ENCODE assay signal across 11 mouse cellular contexts in the genomic region with DNA sequence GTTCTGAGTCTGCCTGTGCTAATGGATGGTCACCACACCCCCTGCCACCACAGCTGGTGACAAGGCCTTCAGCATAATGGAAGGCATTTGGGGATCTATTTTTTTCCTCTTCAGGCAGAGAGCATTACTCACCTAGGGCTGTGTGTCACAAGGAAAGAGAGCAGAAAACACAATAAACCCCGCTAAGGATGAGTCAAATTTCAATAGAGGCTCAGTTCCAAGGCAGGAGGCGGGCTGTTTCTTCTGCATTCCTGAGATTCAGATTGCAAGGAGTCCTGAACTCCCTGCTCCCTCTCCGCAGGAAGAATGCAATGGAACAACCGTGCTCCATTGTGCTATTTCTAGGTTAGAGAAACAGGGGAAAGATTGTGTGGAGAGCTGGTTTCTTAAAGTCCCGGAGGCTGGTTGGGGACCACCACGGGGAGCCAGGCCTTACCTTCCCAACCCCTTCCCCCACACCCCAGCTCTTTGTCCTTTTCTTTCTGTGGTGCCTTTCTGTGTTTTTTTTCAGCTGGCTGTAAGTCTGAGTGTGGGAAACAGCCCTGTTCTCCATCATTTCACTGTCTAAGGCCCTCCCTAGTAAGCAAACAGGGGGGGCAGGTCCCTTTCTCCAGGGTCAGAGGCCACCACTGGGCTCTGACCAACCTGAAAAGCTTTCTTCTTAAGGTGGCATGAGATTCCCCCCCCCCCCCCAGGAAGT. TPM values are rescaled to one million over a fixed set of nuclear protein-coding genes. Genes with fewer than 3 reads are reported as not detected.
DNase-seq lines count a peak whose midpoint lies in the region; ATAC-seq lines count a peak whose summit lies in the region.
"Had no signal": no experiment of that assay in that cellular context is flagged by ENCODE, and none has a peak within 500 bp of the region (broad histone marks: within the 10 kb centered on the region; RNA-seq: fewer than 3 reads in every experiment).

No protein-coding gene starts in this region.

- no peak for DNase-seq in heart, adult 8-10 months (ENCODE audit: low spot score)
- DNase-seq in midbrain, embryonic 11.5 days (ENCODE audit: low spot score, missing footprints): peak; percentile 89
- DNase-seq in midbrain, embryonic 14.5 days: no peak
- peak; percentile 85 for DNase-seq in embryonic facial prominence, embryonic 14.5 days (ENCODE audit: low spot score)
- DNase-seq in natural killer cell, adult 2 months (ENCODE audit: low spot score in 2 of 2): no peak
- DNase-seq: lung, adult 18-20 months had no signal

- no peaks in the 10 kb centered on the region for H3K9me3 ChIP-seq in heart, embryonic 14.5 days (ENCODE audit: control insufficient read depth, low read length)
- H3K9me3 ChIP-seq in midbrain, embryonic 11.5 days (ENCODE audit: control insufficient read depth, low read length): no peaks in the 10 kb centered on the region
- H3K9me3 ChIP-seq in midbrain, embryonic 14.5 days (ENCODE audit: control insufficient read depth, low read length): no peaks in the 10 kb centered on the region
- H3K9me3 ChIP-seq in embryonic facial prominence, embryonic 14.5 days (ENCODE audit: control insufficient read depth, low read length): no peaks in the 10 kb centered on the region
- H3K9me3 ChIP-seq in stomach, embryonic 14.5 days (ENCODE audit: control insufficient read depth, low read depth, low read length): no peaks in the 10 kb centered on the region
- H3K9me3 ChIP-seq: hindbrain, embryonic 15.5 days had no signal

- H3K4me2 ChIP-seq in heart, embryonic 14.5 days (ENCODE audit: low read length): no peak overlapping the region
- H3K4me2 ChIP-seq in midbrain, embryonic 11.5 days: no peak overlapping the region
- no peak overlapping the region for H3K4me2 ChIP-seq in midbrain, embryonic 14.5 days (ENCODE audit: low read length)
- no peak overlapping the region for H3K4me2 ChIP-seq in embryonic facial prominence, embryonic 14.5 days (ENCODE audit: low read depth, low read length)
- no peak overlapping the region for H3K4me2 ChIP-seq in stomach, embryonic 14.5 days (replicated peaks; ENCODE audit: low read depth, low read length)
- H3K4me2 ChIP-seq: hindbrain, embryonic 15.5 days had no signal

- no peaks in the 10 kb centered on the region for H3K36me3 ChIP-seq in heart, embryonic 14.5 days (ENCODE audit: control insufficient read depth, insufficient read depth, low read length)
- H3K36me3 ChIP-seq in midbrain, embryonic 11.5 days (ENCODE audit: control insufficient read depth, insufficient read depth, low read length): no peaks in the 10 kb centered on the region
- H3K36me3 ChIP-seq in midbrain, embryonic 14.5 days (ENCODE audit: control insufficient read depth, insufficient read depth, low read length): no peaks in the 10 kb centered on the region
- no peaks in the 10 kb centered on the region for H3K36me3 ChIP-seq in embryonic facial prominence, embryonic 14.5 days (ENCODE audit: control insufficient read depth, insufficient read depth, low read length)
- H3K36me3 ChIP-seq in stomach, embryonic 14.5 days (ENCODE audit: control insufficient read depth, insufficient read depth, low read length): no peaks in the 10 kb centered on the region
- H3K36me3 ChIP-seq: hindbrain, embryonic 15.5 days had no signal

- no peak; the same call in 1 of the 2 replicates for ATAC-seq in heart, embryonic 14.5 days (ENCODE audit: insufficient number of reproducible peaks, insufficient read depth, low FRiP score, low read depth)
- ATAC-seq in midbrain, embryonic 11.5 days (ENCODE audit: low FRiP score): no peak
- ATAC-seq in midbrain, embryonic 14.5 days (ENCODE audit: low FRiP score, low TSS enrichment): no peak
- peak; percentile 88 for ATAC-seq in embryonic facial prominence, embryonic 14.5 days (ENCODE audit: low read depth)
- no peak for ATAC-seq in stomach, embryonic 14.5 days (ENCODE audit: insufficient number of reproducible peaks, insufficient read depth, low FRiP score, low read depth)
- no peak for ATAC-seq in megakaryocyte progenitor cell, adult 5-6 weeks (replicated peaks; ENCODE audit: poor library complexity)

- no peak overlapping the region for H3K4me3 ChIP-seq in heart, embryonic 14.5 days (ENCODE audit: control insufficient read depth in 1 of 2, insufficient read depth in 1 of 2, low read depth in 1 of 2, low read length in 2 of 2)
- no peak overlapping the region for H3K4me3 ChIP-seq in midbrain, embryonic 11.5 days (ENCODE audit: low read depth, low read length)
- H3K4me3 ChIP-seq in midbrain, embryonic 14.5 days (replicated peaks; ENCODE audit: low read depth, low read length): no peak overlapping the region
- H3K4me3 ChIP-seq in embryonic facial prominence, embryonic 14.5 days (ENCODE audit: low read depth, low read length): no peak overlapping the region
- no peak overlapping the region for H3K4me3 ChIP-seq in stomach, embryonic 14.5 days (ENCODE audit: low read depth, low read length)
- H3K4me3 ChIP-seq: hindbrain, embryonic 15.5 days had no signal

- H3K9ac ChIP-seq in heart, embryonic 14.5 days (ENCODE audit: low read length): peak overlapping the region; percentile 11; the same call in 1 of the 2 replicates
- no peak overlapping the region for H3K9ac ChIP-seq in midbrain, embryonic 11.5 days (ENCODE audit: low read length)
- H3K9ac ChIP-seq in midbrain, embryonic 14.5 days (replicated peaks; ENCODE audit: low read length): no peak overlapping the region
- no peak overlapping the region for H3K9ac ChIP-seq in embryonic facial prominence, embryonic 14.5 days (ENCODE audit: low read depth, low read length)
- H3K9ac ChIP-seq in stomach, embryonic 14.5 days (replicated peaks; ENCODE audit: low read depth, low read length): no peak overlapping the region
- H3K9ac ChIP-seq: hindbrain, embryonic 15.5 days had no signal

- no peaks in the 10 kb centered on the region for H3K27me3 ChIP-seq in heart, embryonic 14.5 days (ENCODE audit: control insufficient read depth, insufficient read depth, low read length)
- no peaks in the 10 kb centered on the region for H3K27me3 ChIP-seq in midbrain, embryonic 11.5 days (ENCODE audit: control insufficient read depth, insufficient read depth, low read length)
- H3K27me3 ChIP-seq in midbrain, embryonic 14.5 days (ENCODE audit: control insufficient read depth, insufficient read depth, low read length): no peaks in the 10 kb centered on the region
- H3K27me3 ChIP-seq in embryonic facial prominence, embryonic 14.5 days (replicated peaks; ENCODE audit: control insufficient read depth, insufficient read depth, low read length): no peaks in the 10 kb centered on the region
- no peaks in the 10 kb centered on the region for H3K27me3 ChIP-seq in stomach, embryonic 14.5 days (ENCODE audit: control insufficient read depth, insufficient read depth, low read length)
- H3K27me3 ChIP-seq: hindbrain, embryonic 15.5 days had no signal

- WGBS in heart, embryonic 14.5 days: 5% methylated on average over 6 of the region's 6 CpGs
- WGBS in midbrain, embryonic 11.5 days: 7% methylated on average over 6 of the region's 6 CpGs
- WGBS in midbrain, embryonic 14.5 days: 11% methylated on average over 6 of the region's 6 CpGs
- WGBS in embryonic facial prominence, embryonic 14.5 days: 6% methylated on average over 6 of the region's 6 CpGs
- 17% methylated on average over 6 of the region's 6 CpGs for WGBS in stomach, embryonic 14.5 days

- H3K4me1 ChIP-seq in heart, embryonic 14.5 days (ENCODE audit: control insufficient read depth in 2 of 2, insufficient read depth in 2 of 2, low read length in 2 of 2): peaks cover 22 to 35% of the 10 kb centered on the region in 2 experiments
- H3K4me1 ChIP-seq in midbrain, embryonic 11.5 days (ENCODE audit: control insufficient read depth, insufficient read depth, low read length): peaks cover 7% of the 10 kb centered on the region; the same call in 1 of the 2 replicates
- peaks cover 8% of the 10 kb centered on the region; the same call in 1 of the 2 replicates for H3K4me1 ChIP-seq in midbrain, embryonic 14.5 days (ENCODE audit: control insufficient read depth, insufficient read depth, low read length)
- H3K4me1 ChIP-seq in embryonic facial prominence, embryonic 14.5 days (ENCODE audit: control insufficient read depth, insufficient read depth, low read length): peaks cover 15% of the 10 kb centered on the region
- H3K4me1 ChIP-seq in stomach, embryonic 14.5 days (ENCODE audit: control insufficient read depth, insufficient read depth, low read length): peaks cover 7% of the 10 kb centered on the region; the same call in 1 of the 2 replicates
- H3K4me1 ChIP-seq: hindbrain, embryonic 15.5 days had no signal

- H3K27ac ChIP-seq in heart, embryonic 14.5 days (replicated peaks in 1 of 2; ENCODE audit: control insufficient read depth in 1 of 2, insufficient read depth in 1 of 2, low read depth in 2 of 2, low read length in 2 of 2): peak overlapping the region; percentile 46 to 71; a peak in 3 of 4 replicates
- H3K27ac ChIP-seq in midbrain, embryonic 11.5 days (ENCODE audit: low read depth, low read length): no peak overlapping the region
- H3K27ac ChIP-seq in midbrain, embryonic 14.5 days (replicated peaks; ENCODE audit: low read depth, low read length): no peak overlapping the region
- peak overlapping the region; percentile 77 for H3K27ac ChIP-seq in embryonic facial prominence, embryonic 14.5 days (replicated peaks; ENCODE audit: low read depth, low read length)
- H3K27ac ChIP-seq in stomach, embryonic 14.5 days (ENCODE audit: low read length): peak overlapping the region; percentile 34; the same call in 1 of the 2 replicates
- H3K27ac ChIP-seq: hindbrain, embryonic 15.5 days had no signal

RNA-seq across cellular contexts. Expression of gene Smndc1, which starts 21.9 kb away (rescaled TPM):
- 31.5 and 32.7 TPM in 2 replicates for polyA plus RNA-seq in heart, embryonic 14.5 days (2014; fragmentation: Nextera tagmentation; extraction: Ambion mirVana)
- 10 to 100 TPM; 31.9 to 37.5 (median 33.3) TPM for total RNA-seq in heart, adult 8-10 months (2022)
- 61.2 and 65.5 TPM in 2 replicates for polyA plus RNA-seq in midbrain, embryonic 11.5 days (2014; fragmentation: Nextera tagmentation; extraction: Ambion mirVana)
- polyA plus RNA-seq in midbrain, embryonic 14.5 days (2014; fragmentation: Nextera tagmentation; extraction: Ambion mirVana): 37.2 and 42.0 TPM in 2 replicates
- 38.8 and 40.2 TPM in 2 replicates for polyA plus RNA-seq in embryonic facial prominence, embryonic 14.5 days (2014; fragmentation: Nextera tagmentation; extraction: Ambion mirVana)
- polyA plus RNA-seq in stomach, embryonic 14.5 days (2014; fragmentation: Nextera tagmentation; extraction: Ambion mirVana): 42.4 and 43.5 TPM in 2 replicates
- 83.2 and 83.5 TPM in 2 replicates for total RNA-seq in megakaryocyte progenitor cell, adult 5-6 weeks (2015)
- total RNA-seq in megakaryocyte progenitor cell, adult 5-6 weeks (2017): 32.3 and 42.5 TPM in 2 replicates

RNA-seq across cellular contexts. Expression of gene Gm10197, which starts 40.7 kb away (rescaled TPM):
- not detected in 2 replicates for polyA plus RNA-seq in heart, embryonic 14.5 days (2014; fragmentation: Nextera tagmentation; extraction: Ambion mirVana)
- total RNA-seq in heart, adult 8-10 months (2022): not detected
- polyA plus RNA-seq in midbrain, embryonic 11.5 days (2014; fragmentation: Nextera tagmentation; extraction: Ambion mirVana): not detected in 2 replicates
- 4.4 TPM in 1 of 2 replicates, not detected in the other for polyA plus RNA-seq in midbrain, embryonic 14.5 days (2014; fragmentation: Nextera tagmentation; extraction: Ambion mirVana)
- 6.4 TPM in 1 of 2 replicates, not detected in the other for polyA plus RNA-seq in embryonic facial prominence, embryonic 14.5 days (2014; fragmentation: Nextera tagmentation; extraction: Ambion mirVana)
- polyA plus RNA-seq in stomach, embryonic 14.5 days (2014; fragmentation: Nextera tagmentation; extraction: Ambion mirVana): not detected in 2 replicates
- not detected in 2 replicates for total RNA-seq in megakaryocyte progenitor cell, adult 5-6 weeks (2015)
- total RNA-seq in megakaryocyte progenitor cell, adult 5-6 weeks (2017): not detected in 2 replicates
- total RNA-seq: common myeloid progenitor, adult 5-6 weeks had no signal
- polyA plus RNA-seq: hindbrain, embryonic 15.5 days had no signal

Comparison
In these comparisons a context has a peak if more than half of its experiments do, and no peak if none do; other contexts are left out.
1. DNase-seq: peak in midbrain, embryonic 11.5 days (single experiment) and embryonic facial prominence, embryonic 14.5 days (single experiment); none in heart, adult 8-10 months (single experiment), midbrain, embryonic 14.5 days (single experiment) and natural killer cell, adult 2 months (0 of 2).
2. H3K27ac ChIP-seq: peak in heart, embryonic 14.5 days (2 of 2), embryonic facial prominence, embryonic 14.5 days (single experiment) and stomach, embryonic 14.5 days (single experiment); none in midbrain, embryonic 11.5 days (single experiment) and midbrain, embryonic 14.5 days (single experiment).